Mouse (Mus musculus): ENCODE measurements around the gene Txndc2.

Txndc2 gene

GRCm38 (mm10) chr17:65613463-65614412, 28.2 kb downstream of the Txndc2 start, which contains the start of gene Vapa:
Vapa (minus strand) TSS chr17:65613555.
- in situ Hi-C loops (cut with MboI, MseI), result loop anchor here (10.0 to 25.0 kb wide), 3 partner anchors 461 to 1009 kb away; partner anchors contain the start of genes Ankrd12 (in 1 of the 2), Ddx11 (in 1 of the 2), Man2a1 (in 1 of the 2) and Ndufv2 (in 1 of the 2)

DNA sequence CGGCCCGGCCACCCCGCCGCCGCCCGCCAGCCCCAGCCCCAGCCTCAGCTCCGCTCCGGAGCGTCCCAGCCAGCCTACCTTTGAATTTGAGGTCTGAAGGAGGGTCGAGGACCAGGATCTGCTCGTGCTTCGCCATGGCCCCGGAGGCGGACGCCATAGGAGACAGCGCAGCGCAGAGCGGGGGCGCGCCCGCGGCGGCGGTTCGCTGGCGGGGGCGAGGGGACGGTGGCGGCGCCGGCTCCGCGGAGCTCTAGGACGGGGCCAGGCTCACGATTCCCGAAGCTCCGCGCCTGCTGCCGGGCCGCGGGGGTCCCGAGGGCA, 28.9 kb downstream of the Txndc2 start:
- in situ Hi-C loops (cut with MboI, MseI), result loop anchor here (10.0 to 25.0 kb wide), 3 partner anchors 462 to 1008 kb away; partner anchors contain the start of genes Ankrd12 (in 1 of the 2), Ddx11 (in 1 of the 2), Man2a1 (in 1 of the 2) and Ndufv2 (in 1 of the 2)

DNA sequence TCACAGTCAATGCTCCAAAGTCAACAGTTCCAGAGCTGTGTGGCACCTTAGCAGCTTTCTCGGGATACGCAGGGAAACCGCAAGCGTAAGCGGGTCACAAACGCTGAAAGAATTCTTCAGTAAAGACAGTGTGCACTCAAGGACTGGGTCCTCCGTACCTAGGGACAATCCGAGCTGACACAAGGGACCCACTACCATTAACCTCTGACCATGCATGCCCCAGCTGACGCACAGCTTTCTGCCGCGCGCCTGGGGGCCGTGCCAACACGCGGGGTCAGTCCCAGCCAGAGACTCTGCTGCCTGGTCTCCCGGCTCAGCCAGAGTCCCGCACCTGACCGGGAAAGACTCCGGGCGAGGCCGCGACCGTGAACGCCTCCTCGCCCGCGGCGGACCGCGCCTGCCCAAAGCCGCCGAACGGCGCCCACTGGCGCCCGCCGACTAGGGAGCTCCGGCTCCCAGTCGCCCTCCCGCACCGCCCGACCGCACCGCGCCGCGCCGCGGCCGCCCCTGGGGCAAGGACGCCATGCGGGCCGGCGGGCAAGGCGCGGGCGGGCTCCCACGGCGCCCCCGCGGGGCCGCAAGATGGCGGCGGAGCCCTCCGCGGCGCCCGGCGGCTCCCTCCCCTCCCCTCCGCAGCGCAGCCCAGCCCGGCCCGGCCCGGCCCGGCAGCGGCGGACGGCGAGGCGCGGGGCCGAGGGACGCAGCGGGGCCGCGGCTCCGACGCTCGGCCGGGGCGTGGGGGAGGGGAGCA, 29.4 kb downstream of the Txndc2 start:
- in situ Hi-C loops (cut with MboI, MseI), result loop anchor here (10.0 to 25.0 kb wide), 3 partner anchors 462 to 1008 kb away; partner anchors contain the start of genes Ankrd12 (in 1 of the 2), Ddx11 (in 1 of the 2), Man2a1 (in 1 of the 2) and Ndufv2 (in 1 of the 2)

DNA sequence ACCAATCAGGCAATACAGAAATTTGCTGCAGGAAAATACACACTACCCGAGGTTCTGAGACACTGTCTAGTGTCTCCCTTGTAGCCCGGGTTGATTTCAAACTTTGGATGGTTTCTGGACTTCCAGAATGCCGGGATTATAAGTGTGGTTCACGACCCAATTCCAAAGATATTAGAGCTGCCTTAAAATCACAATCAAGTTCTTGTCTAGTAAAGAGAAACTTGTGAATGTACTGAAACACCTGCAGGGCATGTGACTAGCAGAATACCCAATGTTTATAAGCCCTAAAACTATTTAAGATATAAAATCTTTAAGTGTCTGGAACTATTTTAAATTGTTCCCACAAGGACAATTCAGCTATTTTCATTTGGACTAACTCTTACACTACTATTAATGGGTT, 30.2 kb downstream of the Txndc2 start:
- in situ Hi-C loops (cut with MboI, MseI), result loop anchor here (10.0 to 25.0 kb wide), 3 partner anchors 463 to 1007 kb away; partner anchors contain the start of genes Ankrd12 (in 1 of the 2), Ddx11 (in 1 of the 2), Man2a1 (in 1 of the 2) and Ndufv2 (in 1 of the 2)

- in situ Hi-C loops (cut with MboI, MseI), result loop anchor here (5.0 to 25.0 kb wide), 3 partner anchors 179 to 896 kb away; partner anchors contain the start of genes Ddx11 (in 1 of the 2), Ndufv2 (in 1 of the 2) and Washc1 (in 1 of the 2)
These were observed 33.2 kb downstream of the Txndc2 start for GRCm38 (mm10) chr17:65608743-65609142.

DNA sequence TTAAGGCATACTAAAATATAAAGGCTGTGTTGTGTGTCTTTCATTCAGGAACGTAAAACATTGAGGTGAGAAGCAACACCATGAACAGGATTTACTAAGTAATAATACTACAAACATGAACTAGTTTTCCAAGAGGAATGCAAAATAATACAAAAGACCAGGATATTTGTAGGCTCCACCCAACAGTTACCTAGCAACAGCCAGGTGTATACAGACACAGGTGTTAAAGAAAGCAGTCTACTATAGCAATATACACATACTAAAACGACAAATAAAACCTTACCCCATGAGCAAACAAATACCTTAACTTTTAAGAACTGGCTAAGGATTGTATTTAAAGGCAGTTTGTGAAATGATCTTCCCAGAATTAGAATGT, 33.7 kb downstream of the Txndc2 start:
- in situ Hi-C loops (cut with MboI, MseI), result loop anchor here (5.0 to 25.0 kb wide), 3 partner anchors 179 to 897 kb away; partner anchors contain the start of genes Ddx11 (in 1 of the 2), Ndufv2 (in 1 of the 2) and Washc1 (in 1 of the 2)

DNA sequence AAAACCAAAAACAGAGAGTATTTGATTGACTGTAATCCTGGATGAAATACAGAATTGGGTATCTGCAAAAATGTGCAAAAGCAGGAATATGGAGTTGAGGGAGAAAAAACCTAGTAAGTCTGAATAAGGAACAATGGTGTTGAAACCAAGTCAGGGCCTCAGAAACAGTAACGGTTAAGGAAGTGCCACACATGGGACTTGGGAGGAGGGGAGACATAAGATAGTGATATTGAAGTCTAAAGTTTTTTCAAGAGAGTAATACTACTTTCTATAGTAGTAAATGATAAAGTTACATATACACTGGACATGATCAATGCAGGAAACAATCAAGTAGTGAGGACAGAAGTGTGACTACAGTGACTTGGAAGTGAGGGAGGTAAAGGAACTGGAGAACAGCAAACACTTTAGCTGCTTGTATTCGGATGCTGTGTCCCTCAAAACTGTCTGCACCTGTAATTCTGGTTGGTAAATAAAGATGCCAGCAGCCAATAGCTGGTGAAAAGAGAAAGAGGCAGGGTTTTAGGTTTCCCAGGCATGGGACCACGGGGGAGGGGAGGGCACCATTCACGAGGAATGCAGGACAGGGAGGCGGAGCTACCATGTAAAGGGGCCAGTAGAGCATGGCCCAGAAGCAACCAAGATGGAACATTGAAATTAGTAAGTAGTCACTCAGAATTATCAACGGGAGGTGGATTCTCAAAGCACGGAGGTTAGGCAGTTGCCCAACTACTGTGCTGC, 34.2 kb downstream of the Txndc2 start:
- in situ Hi-C loops (cut with MboI, MseI), result loop anchor here (5.0 to 25.0 kb wide), 3 partner anchors 180 to 897 kb away; partner anchors contain the start of genes Ddx11 (in 1 of the 2), Ndufv2 (in 1 of the 2) and Washc1 (in 1 of the 2)

GRCm38 (mm10) chr17:65606014-65606413, 36.0 kb downstream of the Txndc2 start:
- in situ Hi-C loops (cut with MboI, MseI), result loop anchor here (5.0 to 25.0 kb wide), 3 partner anchors 181 to 899 kb away; partner anchors contain the start of genes Ddx11 (in 1 of the 2), Ndufv2 (in 1 of the 2) and Washc1 (in 1 of the 2)

DNA sequence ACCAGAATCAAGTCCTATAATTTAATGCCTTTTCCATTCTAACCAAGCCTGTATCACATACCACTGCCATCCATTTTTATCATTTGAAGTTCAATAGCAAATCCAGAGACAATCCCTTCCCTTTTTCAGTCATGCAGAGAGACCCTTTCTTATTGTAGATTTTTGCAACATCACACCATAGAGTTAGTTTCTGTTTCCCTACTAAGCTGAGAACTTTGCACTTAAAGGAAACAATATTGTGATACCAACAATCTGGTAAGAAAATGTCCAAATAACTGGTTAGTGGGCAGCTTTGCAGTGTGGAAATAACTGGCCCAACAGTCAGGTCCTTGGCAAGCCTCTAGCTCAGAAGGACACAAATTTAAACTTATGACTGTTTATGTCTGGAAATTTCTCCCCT, 37.1 kb downstream of the Txndc2 start:
- in situ Hi-C loops (cut with MboI, MseI), result loop anchor here (5.0 to 25.0 kb wide), 3 partner anchors 182 to 900 kb away; partner anchors contain the start of genes Ddx11 (in 1 of the 2), Ndufv2 (in 1 of the 2) and Washc1 (in 1 of the 2)

DNA sequence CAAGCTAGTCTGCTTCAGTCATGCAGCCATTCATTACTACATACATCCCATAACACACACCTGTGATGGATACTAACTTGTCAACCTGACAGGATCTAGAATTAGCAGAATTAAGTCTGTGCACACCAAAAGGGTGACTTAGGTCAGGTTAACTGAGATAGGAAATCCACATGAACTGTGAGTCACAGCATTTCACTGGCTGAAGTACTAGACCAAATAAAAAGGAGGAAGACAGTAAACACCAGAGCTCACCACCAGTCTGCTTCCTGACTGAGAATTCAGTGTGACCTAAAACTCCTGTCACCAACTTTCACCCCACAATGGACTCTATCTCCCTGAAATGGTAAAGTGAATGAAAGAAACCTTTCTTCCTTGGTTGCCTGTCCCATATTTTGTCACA, 37.7 kb downstream of the Txndc2 start:
- in situ Hi-C loops (cut with MboI, MseI), result loop anchor here (10.0 to 25.0 kb wide), 2 partner anchors 508 to 900 kb away; partner anchors contain the start of genes Ddx11 (in 1 of the 2), Ndufv2 (in 1 of the 2) and Washc1 (in 1 of the 2)

DNA sequence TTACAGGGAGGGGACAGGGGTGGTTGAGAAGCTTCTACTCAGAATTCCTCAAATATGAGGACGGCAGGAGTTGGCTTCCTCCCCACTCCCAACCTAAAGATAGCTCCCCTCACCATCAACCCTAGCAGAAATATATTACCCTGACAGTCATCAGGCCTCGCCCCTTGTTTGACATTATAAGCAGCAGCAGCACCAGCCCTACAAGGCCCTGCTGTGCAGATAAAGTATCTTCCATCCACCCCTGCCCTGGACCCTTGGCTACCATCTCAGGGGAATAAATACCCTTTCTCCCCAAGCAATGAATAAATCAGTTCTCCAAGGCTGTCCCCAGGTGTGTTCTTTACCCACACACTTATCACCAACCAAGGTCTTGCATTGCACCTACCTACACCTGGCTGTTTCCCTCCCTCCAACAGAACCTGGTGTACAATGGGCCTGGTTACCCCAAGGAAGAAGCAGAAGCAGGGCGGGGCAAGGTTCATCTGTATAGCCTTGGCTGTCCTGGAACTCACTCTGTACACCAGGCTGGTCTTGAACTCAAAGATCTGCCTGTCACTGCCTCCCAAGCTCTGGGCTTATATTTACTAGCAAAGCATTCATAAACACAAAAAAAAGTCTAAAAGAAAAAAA, 44.0 kb downstream of the Txndc2 start:
- in situ Hi-C loops (cut with MboI, MseI), result no loop called here

- in situ Hi-C loops (cut with MboI, MseI), result no loop called here
These were observed 47.3 kb downstream of the Txndc2 start for GRCm38 (mm10) chr17:65594687-65595086.
